ENCODE assay signal across 13 mouse cellular contexts in the genomic region with DNA sequence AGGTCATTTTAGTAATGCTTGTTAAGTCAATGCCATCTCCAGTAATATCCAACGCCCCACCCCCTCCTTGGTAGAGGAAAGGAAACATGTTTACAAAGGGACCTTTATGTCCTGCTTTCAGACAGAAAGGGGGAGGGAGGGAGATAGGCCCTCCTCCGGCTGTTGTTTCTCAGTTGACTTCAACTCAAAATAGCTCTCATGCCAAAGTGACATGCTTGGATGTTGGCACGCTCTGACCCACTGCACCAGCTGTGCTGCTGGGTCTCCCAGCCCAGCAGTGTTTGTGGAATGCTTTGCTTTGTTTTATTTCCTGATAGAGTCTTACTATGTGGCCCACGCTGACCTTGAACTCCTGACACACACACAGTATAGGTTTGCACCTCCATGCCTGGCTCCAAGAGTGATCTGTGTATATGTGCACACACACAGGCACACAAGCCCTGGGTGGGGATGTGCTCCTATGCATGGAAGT. TPM values are rescaled to one million over a fixed set of nuclear protein-coding genes. Genes with fewer than 3 reads are reported as not detected.
DNase-seq lines count a peak whose midpoint lies in the region; ATAC-seq and TF ChIP-seq lines count a peak whose summit lies in the region.
"Had no signal": no experiment of that assay in that cellular context is flagged by ENCODE, and none has a peak within 500 bp of the region (broad histone marks: within the 10 kb centered on the region; RNA-seq: fewer than 3 reads in every experiment).

No protein-coding gene starts in this region.

- ATAC-seq in midbrain, postnatal 0 days (ENCODE audit: low FRiP score) = no peak
- ATAC-seq in midbrain, embryonic 11.5 days (ENCODE audit: low FRiP score) = no peak
- ATAC-seq: midbrain, embryonic 16.5 days had no signal

- no peak overlapping the region for H3K4me3 ChIP-seq in cerebellum, adult 2 months (replicated peaks; ENCODE audit: insufficient read depth, low read depth, low read length)
- H3K4me3 ChIP-seq in midbrain, postnatal 0 days (ENCODE audit: low read depth, low read length) = no peak overlapping the region
- no peak overlapping the region for H3K4me3 ChIP-seq in midbrain, embryonic 11.5 days (ENCODE audit: low read depth, low read length)
- H3K4me3 ChIP-seq: erythroblast, embryonic 14.5 days had no signal

- no peak overlapping the region for H3K9ac ChIP-seq in midbrain, postnatal 0 days (replicated peaks; ENCODE audit: low read length, poor library complexity, severe bottlenecking)
- no peak overlapping the region for H3K9ac ChIP-seq in midbrain, embryonic 11.5 days (ENCODE audit: low read length)

- H3K9me3 ChIP-seq in midbrain, postnatal 0 days (ENCODE audit: low read length) = no peaks in the 10 kb centered on the region
- no peaks in the 10 kb centered on the region for H3K9me3 ChIP-seq in midbrain, embryonic 11.5 days (ENCODE audit: control insufficient read depth, low read length)

- intact Hi-C loops in heart, postnatal 10 days (cut with DNase I) = no loop called here
- intact Hi-C loops in heart, postnatal 25 days (cut with DNase I) = no loop called here

- H3K36me3 ChIP-seq in midbrain, postnatal 0 days (ENCODE audit: insufficient read depth, low read length) = no peaks in the 10 kb centered on the region
- H3K36me3 ChIP-seq in midbrain, embryonic 11.5 days (ENCODE audit: control insufficient read depth, insufficient read depth, low read length) = no peaks in the 10 kb centered on the region

- no peaks in the 10 kb centered on the region for H3K27me3 ChIP-seq in cerebellum, adult 2 months (ENCODE audit: control insufficient read depth, insufficient read depth, low read length)
- no peaks in the 10 kb centered on the region for H3K27me3 ChIP-seq in midbrain, postnatal 0 days (ENCODE audit: insufficient read depth, low read length)
- H3K27me3 ChIP-seq in midbrain, embryonic 11.5 days (ENCODE audit: control insufficient read depth, insufficient read depth, low read length) = no peaks in the 10 kb centered on the region

- no peak for TF ChIP-seq CTCF in cerebellum, adult 2 months (IDR thresholded peaks at IDR 0.05; ENCODE audit: borderline replicate concordance, insufficient read depth, low read depth, low read length)
- no peak for TF ChIP-seq CTCF in midbrain, postnatal 0 days (IDR thresholded peaks at IDR 0.05)

- H3K4me1 ChIP-seq in cerebellum, adult 2 months (ENCODE audit: control insufficient read depth, insufficient read depth, low read length) = no peaks in the 10 kb centered on the region
- H3K4me1 ChIP-seq in midbrain, postnatal 0 days (ENCODE audit: insufficient read depth, low read length) = no peaks in the 10 kb centered on the region
- no peaks in the 10 kb centered on the region for H3K4me1 ChIP-seq in midbrain, embryonic 11.5 days (ENCODE audit: control insufficient read depth, insufficient read depth, low read length)

- 0 out of 2 replicates have a peak overlapping the region, but pooled peaks have one; percentile 39 for H3K27ac ChIP-seq in cerebellum, adult 2 months (ENCODE audit: insufficient read depth, low read length)
- no peak overlapping the region for H3K27ac ChIP-seq in midbrain, postnatal 0 days (ENCODE audit: low read depth, low read length)
- no peak overlapping the region for H3K27ac ChIP-seq in midbrain, embryonic 11.5 days (ENCODE audit: low read depth, low read length)

- H3K4me2 ChIP-seq in midbrain, postnatal 0 days (ENCODE audit: low read depth, low read length, poor library complexity, severe bottlenecking) = no peak overlapping the region
- no peak overlapping the region for H3K4me2 ChIP-seq in midbrain, embryonic 11.5 days

- peak in 1 of 2 experiments; percentile 29 for DNase-seq in cerebellum, adult 2 months
- DNase-seq in cerebellum, postnatal 4 days (ENCODE audit: low spot score in 2 of 2) = no peak
- DNase-seq in heart, postnatal 10 days = peak; percentile 18 to 36
- no peak for DNase-seq in heart, postnatal 25 days (ENCODE audit: low spot score)
- DNase-seq in midbrain, postnatal 0 days (ENCODE audit: low spot score) = peak; percentile 47
- no peak for DNase-seq in midbrain, embryonic 11.5 days (ENCODE audit: low spot score, missing footprints)
- peak; percentile 72 for DNase-seq in testis, postnatal 14 days (ENCODE audit: low spot score)
- DNase-seq in adrenal gland, adult (ENCODE audit: inconsistent age in 2 of 2, low spot score in 1 of 2) = no peak
- DNase-seq: gastrocnemius, postnatal 36 days; kidney, adult 18-20 months; liver had no signal

- 62% methylated on average over 4 of the region's 4 CpGs for WGBS in cerebellum, adult 2 months
- 71% methylated on average over 4 of the region's 4 CpGs for WGBS in midbrain, postnatal 0 days
- 76% methylated on average over 4 of the region's 4 CpGs for WGBS in midbrain, embryonic 11.5 days

- no peak for TF ChIP-seq POLR2A in cerebellum, adult 2 months (IDR thresholded peaks at IDR 0.05; ENCODE audit: borderline replicate concordance, insufficient read depth, low read length)

RNA-seq across cellular contexts. Expression of gene Psmc1, which starts 36.7 kb away (rescaled TPM):
- 163 and 177 TPM in 2 replicates for polyA plus RNA-seq in cerebellum, adult 2 months (2012; rRNA removed)
- 100 to 1,000 TPM; 141 to 147 TPM for total RNA-seq in heart, postnatal 10 days (2021)
- 100 to 1,000 TPM; 119 to 132 TPM for total RNA-seq in heart, postnatal 25 days (2021)
- 95.3 and 124 TPM in 2 replicates for total RNA-seq in midbrain, postnatal 0 days (2014; rRNA removed)
- polyA plus RNA-seq in midbrain, postnatal 0 days (2015; fragmentation: Nextera tagmentation; extraction: Ambion mirVana) = 289 and 306 TPM in 2 replicates
- 448 and 451 TPM in 2 replicates for polyA plus RNA-seq in midbrain, embryonic 11.5 days (2014; fragmentation: Nextera tagmentation; extraction: Ambion mirVana)

Comparison
In these comparisons a context has a peak if more than half of its experiments do, and no peak if none do; other contexts are left out.
1. DNase-seq: peak in heart, postnatal 10 days (2 of 2), midbrain, postnatal 0 days (single experiment) and testis, postnatal 14 days (single experiment); none in cerebellum, postnatal 4 days (0 of 2), heart, postnatal 25 days (single experiment), midbrain, embryonic 11.5 days (single experiment) and adrenal gland, adult (0 of 2).